Mouse (Mus musculus) neural tube, embryonic 13.5 days (tissue): ENCODE measurements around the gene Ibtk. TPM values are rescaled to one million over a fixed set of nuclear protein-coding genes. Genes with fewer than 3 reads are reported as not detected.

Source experiments
- polyA plus RNA-seq: library from polyadenylated mRNA; unstranded; fragments of >200 nt; fragmentation: Nextera tagmentation; extraction: Ambion mirVana; gene quantifications from 2 replicates; pipeline ENCODE4 v1.2.1, GENCODE M21; 2015

Ibtk gene
- polyA plus RNA-seq, 1 experiment from 2014 or later: 24.5 TPM

Other genes starting within 250 kb of the Ibtk start
- 21.1 and 21.7 TPM in 2 replicates for gene Tpbg, start 93.0 kb upstream of the Ibtk start, polyA plus RNA-seq